Mouse (Mus musculus): ENCODE results near the gene 4933415A04Rik. TPM values are rescaled to one million over a fixed set of nuclear protein-coding genes. Genes with fewer than 3 reads are reported as not detected.

Gene 4933415A04Rik
- polyA plus RNA-seq, 1 experiment from 2014 or later, result 9.0 TPM

DNA sequence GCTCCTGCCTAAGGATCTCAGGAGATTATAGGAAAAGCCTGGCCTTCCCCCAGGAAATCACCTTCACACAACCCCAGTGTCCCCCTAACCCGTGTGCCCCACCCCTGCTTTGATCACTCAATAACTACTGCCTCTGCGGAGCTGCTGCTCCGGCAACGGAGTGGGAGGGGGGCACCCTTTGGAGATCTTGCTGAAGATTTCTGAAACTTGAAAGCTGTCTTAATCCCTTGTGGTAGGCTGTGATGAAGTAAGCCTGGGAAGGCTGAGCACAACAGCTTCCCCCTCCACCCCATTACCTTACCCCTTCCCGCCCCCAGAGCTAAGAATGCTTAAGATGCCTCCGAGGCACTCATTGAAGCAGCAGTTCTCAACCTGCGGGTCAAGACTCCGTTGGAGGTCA is 21.0 kb upstream of the 4933415A04Rik start:
- H3K4me3 ChIP-seq (ENCODE audit: low read length), result no peak overlapping the region
- H3K4me2 ChIP-seq (replicated peaks; ENCODE audit: low read depth, low read length), result no peak overlapping the region
- peaks cover 17% of the 10 kb centered on the region; the same call in 1 of the 2 replicates for H3K4me1 ChIP-seq (ENCODE audit: control insufficient read depth, insufficient read depth, low read length)
- peak; percentile 71 for ATAC-seq (ENCODE audit: low FRiP score, low TSS enrichment)
- WGBS, result 8% methylated on average over 8 of the region's 8 CpGs
- peak overlapping the region; percentile 65; the same call in 1 of the 2 replicates for H3K27ac ChIP-seq (ENCODE audit: low read depth, low read length)
- no peaks in the 10 kb centered on the region for H3K27me3 ChIP-seq (ENCODE audit: control insufficient read depth, insufficient read depth, low read length)
- H3K36me3 ChIP-seq (ENCODE audit: control insufficient read depth, insufficient read depth, low read length), result no peaks in the 10 kb centered on the region; the same call in 1 of the 2 replicates
- no peaks in the 10 kb centered on the region for H3K9me3 ChIP-seq (ENCODE audit: control insufficient read depth, low read length)
- H3K9ac ChIP-seq (ENCODE audit: low read depth, low read length), result no peak overlapping the region

DNA sequence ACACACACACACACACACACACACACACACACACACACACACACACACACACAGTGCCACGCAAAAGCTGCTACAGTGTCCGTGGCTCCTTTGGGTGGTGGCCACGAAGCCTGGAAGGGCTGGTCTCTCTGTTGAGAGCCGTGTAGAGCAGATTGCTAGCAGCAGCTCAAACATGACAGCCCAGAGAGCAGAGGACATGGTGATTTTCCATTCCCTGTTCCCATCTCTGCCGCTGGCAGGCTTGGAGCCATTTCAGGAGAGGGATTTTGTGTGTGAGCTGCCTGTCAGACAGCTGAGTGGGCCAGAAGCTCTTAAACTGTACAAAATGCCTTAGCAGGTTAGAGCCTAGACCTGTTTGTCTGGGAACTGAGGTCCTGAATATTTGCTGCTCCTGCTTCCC is 20.1 kb upstream of the 4933415A04Rik start:
- Histone ChIP-seq H3K9me3 (ENCODE audit: control insufficient read depth, low read length) (no peaks in the 10 kb centered on the region), H3K4me3 (ENCODE audit: low read length) (no peak overlapping the region), H3K27ac (ENCODE audit: low read depth, low read length) (peak overlapping the region; percentile 57; the same call in 1 of the 2 replicates), H3K36me3 (ENCODE audit: control insufficient read depth, insufficient read depth, low read length) (no peaks in the 10 kb centered on the region; the same call in 1 of the 2 replicates), H3K4me1 (ENCODE audit: control insufficient read depth, insufficient read depth, low read length) (peaks cover 17% of the 10 kb centered on the region; the same call in 1 of the 2 replicates), H3K4me2 (replicated peaks; ENCODE audit: low read depth, low read length) (no peak overlapping the region), H3K9ac (ENCODE audit: low read depth, low read length) (no peak overlapping the region), H3K27me3 (ENCODE audit: control insufficient read depth, insufficient read depth, low read length) (no peaks in the 10 kb centered on the region)
- ATAC-seq (ENCODE audit: low FRiP score, low TSS enrichment), result no peak
- WGBS, result 68% methylated on average over 5 of the region's 5 CpGs

DNA sequence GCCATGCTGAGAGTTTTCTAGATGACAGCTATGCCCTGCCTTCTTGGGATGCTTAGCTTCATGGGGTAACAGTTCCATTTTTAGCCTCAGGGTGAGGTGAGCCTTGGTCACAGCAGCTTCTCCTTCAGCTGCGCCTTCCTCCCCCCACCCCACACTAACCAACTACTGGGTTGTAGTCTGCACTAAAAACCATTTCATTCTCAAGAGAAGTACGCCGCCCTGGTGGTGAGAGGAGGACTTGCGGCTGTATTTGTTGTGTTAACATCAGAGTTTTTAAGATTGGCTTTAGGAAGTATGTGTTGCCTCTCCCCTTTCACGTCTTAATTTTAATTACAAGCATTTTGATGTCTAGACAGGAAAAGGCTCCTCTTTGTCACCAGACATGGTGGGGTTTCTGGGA is 18.6 kb upstream of the 4933415A04Rik start:
- 68% methylated on average over 5 of the region's 5 CpGs for WGBS
- Histone ChIP-seq H3K4me1 (ENCODE audit: control insufficient read depth, insufficient read depth, low read length) (peaks cover 21% of the 10 kb centered on the region), H3K4me3 (ENCODE audit: low read length) (no peak overlapping the region), H3K36me3 (ENCODE audit: control insufficient read depth, insufficient read depth, low read length) (no peaks in the 10 kb centered on the region), H3K27ac (ENCODE audit: low read depth, low read length) (no peak overlapping the region), H3K27me3 (ENCODE audit: control insufficient read depth, insufficient read depth, low read length) (no peaks in the 10 kb centered on the region), H3K4me2 (replicated peaks; ENCODE audit: low read depth, low read length) (no peak overlapping the region), H3K9me3 (ENCODE audit: control insufficient read depth, low read length) (no peaks in the 10 kb centered on the region), H3K9ac (ENCODE audit: low read depth, low read length) (no peak overlapping the region)
- no peak for ATAC-seq (ENCODE audit: low FRiP score, low TSS enrichment)

DNA sequence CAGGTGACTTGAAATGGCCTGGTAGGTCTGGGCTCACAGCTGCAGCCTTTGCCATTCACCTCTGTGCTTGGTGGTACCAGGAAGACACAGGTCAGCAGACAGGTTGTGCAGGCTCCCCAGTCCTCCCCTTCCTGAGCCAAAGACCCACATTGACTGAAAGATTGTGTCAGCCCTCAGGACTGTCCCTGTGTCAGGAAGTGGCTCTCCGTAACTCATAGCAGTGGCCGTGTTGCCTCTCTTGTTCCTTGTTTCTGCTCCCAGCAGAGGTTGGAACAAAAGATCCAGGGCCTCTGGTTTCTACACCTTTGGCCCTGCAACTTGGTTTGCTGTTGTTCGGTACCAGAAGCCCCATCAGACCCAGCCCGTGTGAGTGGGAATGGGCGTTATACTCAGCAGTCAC is 17.7 kb upstream of the 4933415A04Rik start:
- Histone ChIP-seq H3K4me2 (replicated peaks; ENCODE audit: low read depth, low read length) (no peak overlapping the region), H3K9ac (ENCODE audit: low read depth, low read length) (no peak overlapping the region), H3K9me3 (ENCODE audit: control insufficient read depth, low read length) (no peaks in the 10 kb centered on the region), H3K27me3 (ENCODE audit: control insufficient read depth, insufficient read depth, low read length) (no peaks in the 10 kb centered on the region), H3K4me3 (ENCODE audit: low read length) (no peak overlapping the region), H3K4me1 (ENCODE audit: control insufficient read depth, insufficient read depth, low read length) (peaks cover 21% of the 10 kb centered on the region), H3K36me3 (ENCODE audit: control insufficient read depth, insufficient read depth, low read length) (no peaks in the 10 kb centered on the region), H3K27ac (ENCODE audit: low read depth, low read length) (peak overlapping the region; percentile 81)
- WGBS, result 74% methylated on average over 5 of the region's 5 CpGs
- ATAC-seq (ENCODE audit: low FRiP score, low TSS enrichment), result no peak

DNA sequence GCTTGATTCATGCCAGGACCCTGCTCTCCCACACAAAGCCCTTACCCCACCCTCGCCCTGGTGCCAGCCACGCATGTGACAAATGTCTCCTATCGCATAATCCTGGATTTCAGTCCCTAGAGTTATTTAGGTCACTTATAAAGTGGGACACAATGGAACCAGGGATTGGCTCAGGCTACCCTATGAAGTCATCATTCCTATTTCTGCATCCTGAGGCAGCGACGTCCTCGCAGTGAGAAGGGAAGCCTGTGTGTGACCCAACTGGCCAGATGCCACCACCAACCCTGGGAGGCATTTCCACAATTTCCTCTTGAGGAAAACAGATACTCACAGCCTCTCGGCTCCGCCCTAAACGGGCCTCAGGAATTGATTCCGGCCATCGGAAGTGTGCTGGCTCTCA is 17.2 kb upstream of the 4933415A04Rik start:
- no peak overlapping the region for H3K4me2 ChIP-seq (replicated peaks; ENCODE audit: low read depth, low read length)
- H3K36me3 ChIP-seq (ENCODE audit: control insufficient read depth, insufficient read depth, low read length), result no peaks in the 10 kb centered on the region
- no peak overlapping the region for H3K4me3 ChIP-seq (ENCODE audit: low read length)
- peak overlapping the region; percentile 81 for H3K27ac ChIP-seq (ENCODE audit: low read depth, low read length)
- 72% methylated on average over 11 of the region's 11 CpGs for WGBS
- no peaks in the 10 kb centered on the region for H3K27me3 ChIP-seq (ENCODE audit: control insufficient read depth, insufficient read depth, low read length)
- H3K9me3 ChIP-seq (ENCODE audit: control insufficient read depth, low read length), result no peaks in the 10 kb centered on the region
- H3K9ac ChIP-seq (ENCODE audit: low read depth, low read length), result no peak overlapping the region
- peaks cover 21% of the 10 kb centered on the region for H3K4me1 ChIP-seq (ENCODE audit: control insufficient read depth, insufficient read depth, low read length)
- no peak for ATAC-seq (ENCODE audit: low FRiP score, low TSS enrichment)

DNA sequence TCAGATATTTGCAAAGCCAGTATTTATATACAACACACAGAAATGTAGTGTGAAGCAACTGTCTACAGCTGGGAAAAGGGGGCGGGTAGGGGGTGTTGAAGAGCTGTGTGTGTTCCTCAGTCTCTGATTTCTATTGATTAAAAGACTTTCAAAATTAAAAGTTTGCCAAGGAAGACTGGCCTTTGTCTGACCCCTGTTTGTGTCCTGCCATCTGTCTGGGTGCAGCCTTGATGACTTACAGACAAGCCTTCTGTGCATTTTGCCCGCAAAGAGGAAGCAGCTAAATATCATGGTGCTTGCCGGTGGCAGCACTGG is 11.8 kb upstream of the 4933415A04Rik start:
- H3K9ac ChIP-seq (ENCODE audit: low read depth, low read length), result no peak overlapping the region

DNA sequence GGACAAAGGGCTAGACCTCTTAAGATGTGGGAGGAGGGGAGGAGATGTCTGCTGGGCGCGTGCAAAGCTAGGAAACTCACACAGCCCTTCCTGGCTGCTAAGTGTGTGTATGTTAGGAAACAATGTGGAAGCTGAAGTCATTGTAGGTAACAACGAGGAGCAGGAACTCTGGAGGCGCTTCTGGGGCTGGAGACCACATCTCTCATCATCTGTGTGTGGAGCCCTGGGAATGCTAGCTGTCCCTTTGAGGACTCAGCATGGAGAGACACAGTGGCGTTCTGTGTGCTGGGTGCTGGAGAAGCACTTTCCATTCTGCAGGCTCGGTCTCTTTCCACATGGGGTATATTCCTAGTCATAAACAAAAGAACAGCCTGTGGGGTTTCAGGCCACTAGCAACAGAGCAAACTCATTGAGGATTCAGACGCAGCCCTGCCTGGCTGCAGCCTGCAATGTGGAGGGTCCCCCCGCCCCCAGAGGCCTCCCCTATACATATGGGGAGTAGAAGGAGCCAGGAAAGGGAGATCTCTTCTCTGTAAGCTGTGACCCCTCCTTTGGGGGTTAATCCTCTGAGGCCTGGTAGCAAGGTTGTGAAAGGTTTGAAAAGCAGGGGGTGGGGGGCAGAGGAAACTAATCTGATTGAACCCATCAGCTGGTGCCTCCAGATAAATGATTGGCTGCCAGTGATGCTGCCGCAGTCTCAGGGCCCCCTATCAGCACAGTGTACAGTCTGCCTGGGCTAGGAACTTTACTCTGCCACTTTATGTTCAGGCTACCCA is 11.3 kb upstream of the 4933415A04Rik start:
- 25% methylated on average over 9 of the region's 9 CpGs for WGBS
- Histone ChIP-seq H3K9me3 (ENCODE audit: control insufficient read depth, low read length) (no peaks in the 10 kb centered on the region), H3K4me1 (ENCODE audit: control insufficient read depth, insufficient read depth, low read length) (peaks cover 16% of the 10 kb centered on the region), H3K9ac (ENCODE audit: low read depth, low read length) (no peak overlapping the region; the same call in 1 of the 2 replicates), H3K4me3 (ENCODE audit: low read length) (no peak overlapping the region), H3K4me2 (replicated peaks; ENCODE audit: low read depth, low read length) (no peak overlapping the region), H3K36me3 (ENCODE audit: control insufficient read depth, insufficient read depth, low read length) (peaks cover 5% of the 10 kb centered on the region; the same call in 1 of the 2 replicates), H3K27ac (ENCODE audit: low read depth, low read length) (peak overlapping the region; percentile 39; the same call in 1 of the 2 replicates), H3K27me3 (ENCODE audit: control insufficient read depth, insufficient read depth, low read length) (no peaks in the 10 kb centered on the region)
- ATAC-seq (ENCODE audit: low FRiP score, low TSS enrichment), result peak; percentile 34; the same call in 1 of the 2 replicates

More for the DNA sequence above, 11.8 kb upstream of the 4933415A04Rik start:
- Histone ChIP-seq H3K27ac (ENCODE audit: low read depth, low read length) (peak overlapping the region; percentile 39; the same call in 1 of the 2 replicates), H3K4me2 (replicated peaks; ENCODE audit: low read depth, low read length) (no peak overlapping the region), H3K27me3 (ENCODE audit: control insufficient read depth, insufficient read depth, low read length) (no peaks in the 10 kb centered on the region), H3K4me3 (ENCODE audit: low read length) (no peak overlapping the region), H3K4me1 (ENCODE audit: control insufficient read depth, insufficient read depth, low read length) (peaks cover 16% of the 10 kb centered on the region), H3K9me3 (ENCODE audit: control insufficient read depth, low read length) (no peaks in the 10 kb centered on the region), H3K36me3 (ENCODE audit: control insufficient read depth, insufficient read depth, low read length) (peaks cover 1% of the 10 kb centered on the region; the same call in 1 of the 2 replicates)
- ATAC-seq (ENCODE audit: low FRiP score, low TSS enrichment), result no peak
- 18% methylated on average over 3 of the region's 3 CpGs for WGBS

DNA sequence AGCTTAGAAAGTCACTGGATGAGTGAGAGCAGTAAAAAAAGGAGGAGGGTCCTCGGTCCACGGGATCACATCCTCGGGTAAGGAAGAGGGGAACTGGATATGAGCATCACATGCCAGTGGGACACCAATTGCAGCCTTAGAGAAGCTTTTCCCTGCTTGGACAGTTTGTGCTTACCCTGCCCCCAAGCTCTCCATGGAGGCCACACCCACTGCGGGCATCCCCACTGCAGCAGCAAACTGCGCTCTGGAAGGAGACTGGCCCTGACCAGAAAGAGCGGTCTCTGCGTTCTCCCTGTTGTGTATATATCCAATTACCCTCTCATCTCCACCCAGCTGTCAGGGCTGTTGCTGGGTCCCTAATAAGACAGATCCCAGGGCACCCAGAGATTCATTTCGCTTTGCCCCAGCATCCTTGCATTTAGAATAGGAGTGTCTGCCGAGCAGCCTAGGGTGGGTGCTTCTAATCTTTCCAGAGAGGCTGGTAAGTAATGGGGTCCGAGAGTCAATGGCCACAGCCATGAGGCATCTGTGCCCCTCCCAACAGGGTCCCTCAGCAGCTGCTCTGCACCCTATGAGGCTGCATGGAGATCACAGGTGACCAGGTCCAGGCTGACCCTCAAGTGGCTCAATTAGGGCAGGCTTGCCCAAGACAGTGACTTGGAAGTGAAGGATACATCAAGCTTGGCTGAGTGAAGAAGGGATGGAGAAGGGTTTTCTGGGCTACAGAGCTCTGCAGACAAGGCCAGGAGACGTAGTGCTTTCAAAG is 8.9 kb upstream of the 4933415A04Rik start:
- 66% methylated on average over 11 of the region's 11 CpGs for WGBS
- no peak overlapping the region for H3K4me3 ChIP-seq (ENCODE audit: low read length)
- H3K27ac ChIP-seq (ENCODE audit: low read depth, low read length), result no peak overlapping the region
- no peak overlapping the region for H3K9ac ChIP-seq (ENCODE audit: low read depth, low read length)
- H3K36me3 ChIP-seq (ENCODE audit: control insufficient read depth, insufficient read depth, low read length), result peaks cover 15% of the 10 kb centered on the region; the same call in 1 of the 2 replicates
- no peak overlapping the region for H3K4me2 ChIP-seq (replicated peaks; ENCODE audit: low read depth, low read length)
- H3K9me3 ChIP-seq (ENCODE audit: control insufficient read depth, low read length), result no peaks in the 10 kb centered on the region
- peaks cover 13% of the 10 kb centered on the region for H3K4me1 ChIP-seq (ENCODE audit: control insufficient read depth, insufficient read depth, low read length)
- ATAC-seq (ENCODE audit: low FRiP score, low TSS enrichment), result peak; percentile 51
- no peaks in the 10 kb centered on the region for H3K27me3 ChIP-seq (ENCODE audit: control insufficient read depth, insufficient read depth, low read length)
